Mouse (Mus musculus): Measurements from ENCODE around the gene Tm7sf2.

Gene Tm7sf2

GRCm38 (mm10) chr19:6067724-6068415 is at the start of gene Tm7sf2:
Tm7sf2 (minus strand) TSS chr19:6068373.
- DNase-seq (ENCODE audit: low read depth, low spot score) = no peak

DNA sequence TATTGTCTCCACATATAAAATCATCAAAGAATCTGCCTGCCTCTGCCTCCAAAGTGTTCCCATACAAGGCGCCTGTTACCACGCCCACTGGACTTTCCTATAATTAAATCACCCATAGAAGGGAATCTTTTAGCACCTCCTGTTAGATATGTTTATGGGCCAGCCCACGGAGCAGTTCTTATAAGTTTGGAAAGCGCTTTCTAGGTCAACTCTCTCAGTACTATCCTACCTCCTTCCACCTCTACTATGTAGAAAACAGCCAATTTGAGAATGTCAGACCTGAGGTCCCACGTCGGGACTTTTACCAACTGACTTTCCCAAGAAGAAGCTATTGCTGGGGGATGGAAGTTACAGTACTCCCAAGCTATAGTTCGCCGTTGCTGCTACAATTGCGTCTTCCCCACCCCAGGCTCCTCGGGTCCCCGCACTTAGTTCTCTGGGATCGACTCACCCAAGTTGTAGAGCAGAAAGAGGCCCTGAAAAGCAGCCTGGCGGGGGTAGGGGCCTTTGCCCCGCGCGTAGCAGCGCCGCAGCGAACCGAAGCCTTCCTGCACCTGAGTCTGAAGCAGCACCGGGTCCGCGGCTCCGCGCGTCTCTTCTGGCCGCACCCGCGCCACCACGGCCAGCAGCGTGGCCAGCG is 49.3 kb upstream of the Tm7sf2 start:
- DNase-seq (ENCODE audit: low read depth, low spot score) = no peak

DNA sequence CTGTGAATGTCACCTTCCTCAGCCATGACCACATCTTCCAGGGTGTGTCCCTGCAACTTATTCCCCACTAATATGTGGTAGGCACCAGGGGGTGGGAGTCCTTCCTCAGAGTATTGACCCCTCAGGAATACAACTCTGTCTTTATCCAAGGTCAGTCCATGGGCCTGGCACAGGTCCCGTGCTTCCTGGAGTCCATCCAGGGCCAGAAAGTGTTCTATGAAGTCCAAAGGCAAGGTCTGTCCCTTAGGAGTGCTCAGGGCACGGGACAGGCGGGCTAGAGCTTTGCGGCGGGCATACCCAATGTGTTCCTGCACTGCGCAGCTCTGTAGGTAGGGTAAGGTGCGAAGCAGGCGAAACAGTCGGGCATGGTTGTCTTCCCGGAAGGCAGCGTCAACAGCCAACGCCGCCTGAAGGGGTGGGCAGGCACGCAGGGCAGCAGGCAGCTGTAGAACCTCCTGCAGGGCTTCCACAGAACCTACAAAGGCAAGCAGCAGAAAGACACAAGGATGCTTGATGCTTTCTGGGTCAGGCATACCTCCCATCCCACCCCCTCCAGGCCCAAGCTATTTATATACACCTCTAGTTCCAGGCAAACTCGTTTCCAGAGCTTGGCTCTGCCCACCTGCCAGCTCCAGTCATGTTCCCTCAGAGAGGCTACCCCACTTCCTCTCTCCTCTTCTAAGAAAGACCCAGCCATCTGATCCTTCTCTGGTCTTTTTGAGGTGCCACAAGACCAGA is 48.1 kb upstream of the Tm7sf2 start:
- DNase-seq (ENCODE audit: low read depth, low spot score) = no peak

GRCm38 (mm10) chr19:6113116-6113515 is 44.9 kb upstream of the Tm7sf2 start:
- no peak for DNase-seq (ENCODE audit: low read depth, low spot score)

- DNase-seq (ENCODE audit: low read depth, low spot score) = no peak
Measured at GRCm38 (mm10) chr19:6105586-6105985, 37.4 kb upstream of the Tm7sf2 start, which contains the start of gene Naaladl1. Naaladl1 (plus strand) TSS chr19:6105782.

DNA sequence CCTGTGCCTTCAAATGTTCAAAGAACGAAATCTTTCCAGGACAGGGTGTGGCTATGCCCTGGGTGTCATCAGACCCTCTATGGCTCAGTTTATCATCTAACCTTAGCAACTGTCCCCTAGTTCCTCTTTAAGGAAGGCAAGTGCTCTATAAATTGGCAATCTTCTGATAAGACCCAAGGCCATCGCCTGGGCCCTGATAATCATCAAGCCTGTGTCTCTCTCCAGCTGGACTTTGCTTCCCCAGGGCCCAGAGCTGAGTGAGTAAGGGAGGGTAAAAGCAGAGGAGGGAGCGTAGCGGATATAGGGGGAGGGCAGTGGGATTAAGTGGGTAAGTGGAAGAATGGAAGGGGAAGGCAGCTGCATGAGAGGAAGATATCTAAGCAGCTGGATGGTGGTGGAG is 36.3 kb upstream of the Tm7sf2 start:
- DNase-seq (ENCODE audit: low read depth, low spot score) = no peak

GRCm38 (mm10) chr19:6102169-6102853 is 34.1 kb upstream of the Tm7sf2 start:
- DNase-seq (ENCODE audit: low read depth, low spot score) = no peak

GRCm38 (mm10) chr19:6101186-6101585 is 33.0 kb upstream of the Tm7sf2 start:
- no peak for DNase-seq (ENCODE audit: low read depth, low spot score)

GRCm38 (mm10) chr19:6097847-6098246 is 29.7 kb upstream of the Tm7sf2 start:
- no peak for DNase-seq (ENCODE audit: low read depth, low spot score)

GRCm38 (mm10) chr19:6094119-6094518 is 25.9 kb upstream of the Tm7sf2 start, which contains the start of gene AC131692.1:
AC131692.1 (plus strand) TSS chr19:6094419.
- no peak for DNase-seq (ENCODE audit: low read depth, low spot score)

DNA sequence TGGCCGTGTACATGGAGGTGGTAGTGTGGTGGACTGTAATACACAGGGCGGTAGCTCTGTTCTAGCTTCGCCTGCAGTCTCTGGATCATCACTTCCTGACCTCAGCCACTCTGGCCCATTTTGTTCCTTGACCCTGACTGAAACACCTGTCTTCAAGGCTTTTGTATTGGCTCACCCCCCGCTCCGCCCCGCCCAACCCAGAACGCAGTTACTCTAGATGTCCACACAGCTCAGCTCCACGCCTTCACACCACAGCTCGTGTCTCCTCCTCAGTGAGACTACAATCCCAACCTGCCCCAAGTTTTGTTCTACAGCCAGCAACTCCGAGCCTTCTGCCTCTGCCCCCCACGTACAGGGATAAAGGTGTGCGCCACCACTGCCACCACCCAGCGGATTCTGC is 20.7 kb upstream of the Tm7sf2 start:
- no peak for DNase-seq (ENCODE audit: low read depth, low spot score)

DNA sequence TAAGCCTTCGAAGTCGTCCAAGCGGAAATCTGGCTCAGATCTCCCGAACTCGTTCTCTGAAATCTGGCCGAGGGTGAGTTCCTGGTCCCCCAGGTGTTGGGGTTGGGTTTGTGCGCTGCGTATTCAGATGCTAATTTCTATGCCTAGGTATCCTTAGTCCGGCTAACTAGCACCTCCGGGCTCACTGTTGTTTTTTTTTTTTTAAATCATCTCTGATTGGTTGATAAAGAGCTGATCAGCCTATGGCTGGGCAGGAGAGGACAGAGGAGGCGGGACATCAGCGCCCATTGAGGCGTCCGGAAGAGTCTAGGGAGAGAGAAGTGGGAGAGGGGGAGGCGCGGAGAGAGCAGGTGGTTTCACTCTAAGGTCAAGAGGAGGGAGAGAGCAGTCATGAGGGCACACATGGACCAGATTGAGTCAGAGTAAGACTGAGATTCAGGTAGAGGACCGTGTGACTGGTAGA is 17.3 kb upstream of the Tm7sf2 start:
- no peak for DNase-seq (ENCODE audit: low read depth, low spot score)

- peak; percentile 98 for DNase-seq (ENCODE audit: low read depth, low spot score)
Measured at GRCm38 (mm10) chr19:6084478-6085248, 16.5 kb upstream of the Tm7sf2 start, which contains the start of the genes Zfpl1 and Cdca5. Zfpl1 (minus strand) TSS chr19:6084956. Cdca5 (plus strand) TSS chr19:6084983.

GRCm38 (mm10) chr19:6082156-6082555 is 14.0 kb upstream of the Tm7sf2 start, which contains the start of gene Gm28374:
Gm28374 (minus strand) TSS chr19:6082256.
- DNase-seq (ENCODE audit: low read depth, low spot score) = no peak

DNA sequence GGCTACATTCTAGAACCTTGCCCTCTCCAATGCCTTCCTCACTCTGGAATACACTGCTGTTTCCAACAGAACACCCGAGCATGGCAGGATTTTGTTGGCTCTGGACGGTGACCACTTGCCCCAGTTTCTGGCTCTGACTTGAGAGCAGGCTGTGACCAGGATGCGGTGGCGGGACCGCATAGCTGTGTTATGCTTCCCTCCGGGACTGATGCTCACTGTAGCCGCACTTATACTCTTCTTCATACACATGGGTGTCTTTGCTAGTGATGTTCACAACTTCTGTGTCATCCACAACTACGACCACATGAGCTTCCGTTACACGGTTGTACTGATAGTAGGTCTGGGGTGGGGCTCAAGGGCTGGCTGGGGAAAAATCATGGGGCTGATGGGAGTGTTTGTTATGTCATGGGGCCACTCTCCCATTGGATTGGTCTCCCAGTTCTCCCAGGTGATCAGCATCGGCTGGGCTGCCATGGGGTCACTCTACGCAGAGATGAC is 11.9 kb upstream of the Tm7sf2 start, which contains the start of gene Tmem262:
Gene Tmem262 (plus strand): TSS at position 51 of the 498 bp plus-strand sequence.
- no peak for DNase-seq (ENCODE audit: low read depth, low spot score)

DNA sequence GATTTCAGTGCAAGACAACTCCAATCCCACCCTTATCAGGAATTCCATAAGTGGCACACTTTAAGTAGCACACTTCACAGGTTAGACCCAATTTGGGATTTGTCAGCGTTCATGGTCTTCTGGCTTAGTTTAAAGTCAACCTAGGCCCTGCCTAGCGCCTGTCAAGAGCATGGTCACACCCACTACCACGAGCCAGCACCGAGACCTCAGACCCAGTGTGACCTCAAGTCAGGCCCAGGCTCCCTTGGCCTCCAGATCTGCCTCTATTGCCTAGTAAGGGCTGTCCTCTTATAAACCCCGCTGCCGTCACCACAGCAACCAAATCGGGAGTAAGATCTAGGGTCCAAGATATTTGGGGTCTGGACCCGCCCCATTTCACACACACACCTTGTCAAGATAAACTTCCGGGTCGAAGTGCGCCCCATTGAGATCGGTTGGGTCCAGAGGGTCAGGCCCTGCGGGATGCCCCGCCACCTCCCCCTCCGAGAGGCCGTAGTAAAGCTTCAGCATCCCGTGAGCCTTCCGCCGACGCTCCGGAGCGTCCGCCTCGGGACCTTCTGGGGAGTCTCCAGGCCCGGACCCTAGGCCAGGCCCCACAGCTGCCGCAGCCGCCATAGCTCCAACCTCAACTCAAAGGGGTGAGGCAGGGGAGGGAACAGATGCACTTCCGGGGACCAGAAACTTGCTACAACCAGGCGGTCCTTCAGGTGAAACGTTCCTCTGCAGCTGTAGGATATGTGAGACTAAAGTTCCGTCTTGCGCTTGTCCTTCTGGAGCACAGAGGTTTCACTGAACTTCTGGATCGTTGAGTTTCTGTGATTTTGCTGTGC is 8.6 kb upstream of the Tm7sf2 start, which contains the start of gene Vps51:
Gene Vps51 (minus strand): TSS at position 668 of the 830 bp plus-strand sequence.
- peak; percentile 84 for DNase-seq (ENCODE audit: low read depth, low spot score)

- no peak for DNase-seq (ENCODE audit: low read depth, low spot score)
Measured at GRCm38 (mm10) chr19:6073889-6074288, 5.7 kb upstream of the Tm7sf2 start.

DNA sequence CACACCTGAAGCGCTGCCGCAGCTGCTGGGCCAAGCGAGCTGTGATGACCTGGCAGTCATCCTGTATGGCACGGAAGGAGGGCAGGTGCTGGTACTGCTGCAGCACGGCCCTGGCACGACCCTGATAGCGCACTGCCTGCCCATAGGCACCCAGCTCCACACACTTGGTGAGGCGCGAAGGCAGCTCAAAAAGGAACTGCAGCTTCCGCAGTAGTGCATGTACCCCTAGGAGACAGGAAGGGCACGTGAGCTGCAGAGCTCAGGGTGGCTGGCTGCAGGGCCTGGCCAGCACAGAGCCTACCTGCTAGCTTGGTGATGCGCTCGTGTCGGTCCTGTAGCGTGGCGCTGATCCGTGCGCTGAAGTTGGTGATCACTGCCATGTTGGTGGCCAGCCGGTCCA is 3.1 kb upstream of the Tm7sf2 start:
- DNase-seq (ENCODE audit: low read depth, low spot score) = no peak

GRCm38 (mm10) chr19:6070571-6071250 is 2.5 kb upstream of the Tm7sf2 start:
- no peak for DNase-seq (ENCODE audit: low read depth, low spot score)

Data from retina, postnatal 7 days (tissue).